Mouse (Mus musculus): ENCODE results near the gene Mcf2l.

The Mcf2l gene

GRCm38 (mm10) chr8:12941161-12941926 is 67.7 kb downstream of the Mcf2l start:
- no peak for ATAC-seq (ENCODE audit: insufficient number of reproducible peaks, low FRiP score, low TSS enrichment)

GRCm38 (mm10) chr8:12947604-12948573 is 74.3 kb downstream of the Mcf2l start:
- 0 out of 2 replicates have a peak, but pooled peaks have one; percentile 28 for ATAC-seq (ENCODE audit: insufficient number of reproducible peaks, low FRiP score, low TSS enrichment)

GRCm38 (mm10) chr8:12948574-12948961 is 75.0 kb downstream of the Mcf2l start:
- no peak for ATAC-seq (ENCODE audit: insufficient number of reproducible peaks, low FRiP score, low TSS enrichment)

GRCm38 (mm10) chr8:12951051-12951630 is 77.5 kb downstream of the Mcf2l start:
- 0 out of 2 replicates have a peak, but pooled peaks have one; percentile 23 for ATAC-seq (ENCODE audit: insufficient number of reproducible peaks, low FRiP score, low TSS enrichment)

GRCm38 (mm10) chr8:12952699-12953098 is 79.1 kb downstream of the Mcf2l start:
- ATAC-seq (ENCODE audit: insufficient number of reproducible peaks, low FRiP score, low TSS enrichment), result no peak

GRCm38 (mm10) chr8:12955362-12955879 is 81.8 kb downstream of the Mcf2l start:
- ATAC-seq (ENCODE audit: insufficient number of reproducible peaks, low FRiP score, low TSS enrichment), result no peak

- ATAC-seq (ENCODE audit: insufficient number of reproducible peaks, low FRiP score, low TSS enrichment), result no peak
Observed at GRCm38 (mm10) chr8:12955880-12956279, 82.3 kb downstream of the Mcf2l start.

GRCm38 (mm10) chr8:12956941-12957340 is 83.3 kb downstream of the Mcf2l start:
- ATAC-seq (ENCODE audit: insufficient number of reproducible peaks, low FRiP score, low TSS enrichment), result no peak

- no peak for ATAC-seq (ENCODE audit: insufficient number of reproducible peaks, low FRiP score, low TSS enrichment)
Observed at GRCm38 (mm10) chr8:12957419-12957818, 83.8 kb downstream of the Mcf2l start.

GRCm38 (mm10) chr8:12960609-12961008 is 87.0 kb downstream of the Mcf2l start:
- ATAC-seq (ENCODE audit: insufficient number of reproducible peaks, low FRiP score, low TSS enrichment), result no peak

- ATAC-seq (ENCODE audit: insufficient number of reproducible peaks, low FRiP score, low TSS enrichment), result no peak
Observed at GRCm38 (mm10) chr8:12961211-12961610, 87.6 kb downstream of the Mcf2l start.

- peak; percentile 4; the same call in 1 of the 2 replicates for ATAC-seq (ENCODE audit: insufficient number of reproducible peaks, low FRiP score, low TSS enrichment)
Observed at GRCm38 (mm10) chr8:12961821-12962534, 88.4 kb downstream of the Mcf2l start.

- peak; percentile 87 for ATAC-seq (ENCODE audit: insufficient number of reproducible peaks, low FRiP score, low TSS enrichment)
Observed at GRCm38 (mm10) chr8:12962541-12963380, 89.2 kb downstream of the Mcf2l start.

- no peak for ATAC-seq (ENCODE audit: insufficient number of reproducible peaks, low FRiP score, low TSS enrichment)
Observed at GRCm38 (mm10) chr8:12976290-12976689, 102.7 kb downstream of the Mcf2l start.

- no peak for ATAC-seq (ENCODE audit: insufficient number of reproducible peaks, low FRiP score, low TSS enrichment)
Observed at GRCm38 (mm10) chr8:12976723-12977122, 103.1 kb downstream of the Mcf2l start.

GRCm38 (mm10) chr8:12977325-12977724 is 103.7 kb downstream of the Mcf2l start:
- ATAC-seq (ENCODE audit: insufficient number of reproducible peaks, low FRiP score, low TSS enrichment), result no peak

- no peak for ATAC-seq (ENCODE audit: insufficient number of reproducible peaks, low FRiP score, low TSS enrichment)
Observed at GRCm38 (mm10) chr8:12978308-12978707, 104.7 kb downstream of the Mcf2l start.

- ATAC-seq (ENCODE audit: insufficient number of reproducible peaks, low FRiP score, low TSS enrichment), result peak; percentile 70
Observed at GRCm38 (mm10) chr8:12978726-12979125, 105.1 kb downstream of the Mcf2l start.

Measured in cerebellum, adult (tissue).